Mouse (Mus musculus) C2C12 (cell line): ENCODE results near the gene Efcab6. TPM values are rescaled to one million over a fixed set of nuclear protein-coding genes. Genes with fewer than 3 reads are reported as not detected.

ENCODE experiments used
- H3K27me3 ChIP-seq: one replicate; pipeline ENCODE4 v1.6.1; 2011; ENCODE audit not compliant: control insufficient read depth, insufficient read depth, insufficient read length
- H3K36me3 ChIP-seq: one replicate; pipeline ENCODE4 v1.6.1; 2011; ENCODE audit not compliant: control insufficient read depth, insufficient read depth
- H3K4me3 ChIP-seq: one replicate; pipeline ENCODE4 v1.5.1; 2011; ENCODE audit warnings: mild to moderate bottlenecking, control low read depth; ENCODE audit not compliant: poor library complexity, insufficient read depth, severe bottlenecking
- H3K79me2 ChIP-seq: one replicate; pipeline ENCODE4 v1.6.1; 2011; ENCODE audit not compliant: control insufficient read depth, insufficient read depth
- H3K79me3 ChIP-seq: one replicate; pipeline ENCODE4 v1.6.1; 2011; ENCODE audit warnings: low read depth, control low read depth
- H3ac ChIP-seq: one replicate; pipeline ENCODE3; 2011; ENCODE audit warnings: low read depth; ENCODE audit not compliant: control insufficient read depth, insufficient read length
- CEBPB ChIP-seq: IDR thresholded peaks from one replicate; pipeline ENCODE4 v1.6.1; 2011; ENCODE audit warnings: low read depth, mild to moderate bottlenecking, control low read depth, moderate library complexity
- CTCF ChIP-seq: IDR thresholded peaks from one replicate; pipeline ENCODE4 v1.5.1; 2011; ENCODE audit not compliant: control insufficient read depth, insufficient read depth, insufficient read length
- FOSL1 ChIP-seq: IDR thresholded peaks from one replicate; pipeline ENCODE4 v1.8.0; 2011; ENCODE audit warnings: mild to moderate bottlenecking, low read length; ENCODE audit not compliant: poor library complexity, insufficient read depth, severe bottlenecking
- MAX ChIP-seq: IDR thresholded peaks from one replicate; pipeline ENCODE4 v1.6.1; 2011; ENCODE audit warnings: mild to moderate bottlenecking, control low read depth
- MYOD1 ChIP-seq: IDR thresholded peaks from one replicate; pipeline ENCODE4 v1.6.1; 2011; ENCODE audit warnings: low read depth; ENCODE audit not compliant: control insufficient read depth, insufficient read length
- MYOG ChIP-seq: IDR thresholded peaks from one replicate; pipeline ENCODE4 v1.6.1; 2011; ENCODE audit not compliant: control insufficient read depth, insufficient read length; ENCODE audit errors: extremely low read depth
- USF1 ChIP-seq: IDR thresholded peaks from one replicate; pipeline ENCODE4 v1.6.1; 2011; ENCODE audit warnings: low read depth, mild to moderate bottlenecking, control low read depth, moderate library complexity
- polyA plus RNA-seq: library from polyadenylated mRNA; unstranded; fragments of >200 nt; fragmentation: generic; extraction: Trizol; gene quantifications from one replicate; pipeline ENCODE4 v1.2.1, GENCODE M21; 2012; ENCODE audit warnings: missing spikeins

Efcab6 gene
- polyA plus RNA-seq, 1 experiment = not detected

DNA sequence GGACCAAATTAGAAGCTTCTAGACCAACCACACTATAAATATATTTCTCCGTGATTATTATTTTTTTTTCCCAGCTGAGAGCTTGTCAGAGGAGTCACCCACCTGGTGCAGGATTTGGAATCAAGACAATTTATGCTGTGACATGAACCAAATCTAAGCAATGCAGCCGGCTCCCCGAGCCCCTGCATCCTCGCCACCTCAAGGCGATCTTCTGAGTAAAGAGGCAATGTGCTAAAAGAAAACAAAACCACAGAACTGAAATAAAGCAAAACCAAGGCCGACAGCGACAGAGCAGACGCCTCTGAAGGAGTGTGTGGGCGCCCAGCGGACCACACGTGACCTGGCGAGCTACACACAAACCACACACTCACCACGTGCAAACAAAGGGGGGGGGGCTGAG is 13.5 kb upstream of the Efcab6 start:
- H3K79me2 ChIP-seq = no peaks in the 10 kb centered on the region
- H3K79me3 ChIP-seq = no peaks in the 10 kb centered on the region
- no peak overlapping the region for H3ac ChIP-seq
- TF ChIP-seq FOSL1 (no peak), MYOG (no peak), CEBPB (no peak), MAX (no peak), CTCF (no peak), MYOD1 (no peak), USF1 (no peak)
- no peak overlapping the region for H3K4me3 ChIP-seq
- H3K27me3 ChIP-seq = peaks cover 66% of the 10 kb centered on the region
- no peaks in the 10 kb centered on the region for H3K36me3 ChIP-seq

DNA sequence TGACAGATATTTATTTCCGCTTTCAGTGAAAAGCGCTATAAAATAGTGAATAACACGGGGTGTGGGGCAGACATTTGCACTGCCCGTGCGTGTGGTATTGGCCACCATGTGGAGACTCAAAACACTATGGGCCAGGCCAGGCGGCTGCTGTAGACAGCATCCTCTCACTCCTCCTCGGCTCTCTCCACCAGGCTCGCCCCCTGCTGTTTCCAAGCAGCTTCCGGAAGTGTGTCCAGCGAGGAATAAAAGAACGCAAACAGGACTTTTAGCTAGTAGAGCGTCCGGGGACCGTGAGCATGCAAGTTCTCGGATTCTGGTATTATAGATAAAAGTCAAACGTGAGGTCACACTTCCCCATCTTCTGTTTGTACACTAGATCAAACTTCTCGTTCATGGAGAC is 12.0 kb upstream of the Efcab6 start:
- Histone ChIP-seq H3K27me3 (peaks cover 77% of the 10 kb centered on the region), H3K36me3 (no peaks in the 10 kb centered on the region), H3K4me3 (no peak overlapping the region), H3ac (no peak overlapping the region), H3K79me3 (no peaks in the 10 kb centered on the region), H3K79me2 (no peaks in the 10 kb centered on the region)
- TF ChIP-seq MAX (no peak), MYOG (no peak), CEBPB (no peak), FOSL1 (no peak), USF1 (no peak), CTCF (no peak), MYOD1 (no peak)

DNA sequence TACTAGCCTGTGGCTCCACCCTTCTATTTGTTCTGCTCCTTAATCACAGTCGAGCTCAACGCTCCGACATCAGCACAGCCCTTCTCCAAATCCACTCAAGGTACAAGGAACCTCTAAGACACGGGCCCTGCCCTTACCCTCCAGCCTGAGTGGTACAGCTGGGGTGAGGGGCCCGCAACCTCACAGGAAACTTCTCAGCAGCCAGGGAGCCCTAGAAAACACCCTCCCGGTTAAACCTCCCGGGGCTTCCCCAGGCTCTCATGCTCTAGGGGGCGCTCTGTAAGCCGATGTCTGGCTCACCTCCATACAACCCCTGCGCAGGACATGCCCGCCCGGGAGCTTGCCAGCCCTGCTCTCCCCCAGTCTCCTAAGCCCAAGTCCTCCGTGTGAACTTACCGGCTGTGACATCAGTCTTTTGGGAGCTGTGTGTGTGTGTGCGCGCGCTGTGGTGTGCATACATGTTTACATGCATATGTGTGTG is 9.6 kb upstream of the Efcab6 start:
- peaks cover 72% of the 10 kb centered on the region for H3K27me3 ChIP-seq

DNA sequence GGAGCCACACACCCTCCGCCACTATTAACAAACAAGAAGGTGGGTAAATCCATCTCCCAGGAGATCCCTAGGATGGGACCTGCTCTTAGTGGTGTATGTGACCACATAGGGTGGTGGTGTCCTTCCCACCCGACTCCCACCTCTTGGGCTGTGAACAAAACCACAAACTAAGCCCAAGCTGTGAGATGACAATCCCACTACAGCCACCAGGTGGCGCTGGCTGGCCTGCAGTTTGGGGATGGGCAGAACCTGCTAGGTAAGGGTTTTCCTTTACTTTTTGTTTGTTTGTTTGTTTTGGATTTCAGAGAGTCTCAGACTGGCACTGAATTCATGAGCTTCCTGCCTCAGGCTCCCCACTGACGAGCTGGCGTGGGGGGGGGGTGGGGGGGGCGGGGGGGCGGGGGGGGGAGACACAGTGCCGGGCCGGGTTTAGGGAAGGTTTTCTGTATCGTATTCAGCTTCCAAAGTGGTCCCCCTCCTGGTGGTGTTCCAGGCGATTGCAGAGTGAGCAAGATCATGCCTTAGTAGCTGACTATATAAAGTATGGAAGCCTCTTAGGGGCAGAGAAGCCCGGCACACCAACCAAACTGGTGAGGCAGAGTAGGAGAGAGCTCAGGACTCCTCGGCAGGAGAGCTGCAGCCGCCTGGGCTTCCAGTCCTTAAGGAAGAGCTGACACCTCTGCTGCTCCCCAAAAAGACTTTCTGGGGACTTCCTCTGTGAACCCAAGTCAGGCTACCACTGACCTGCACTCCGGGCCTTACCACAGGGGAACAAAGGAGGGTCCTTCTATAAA is 8.9 kb upstream of the Efcab6 start:
- Histone ChIP-seq H3ac (no peak overlapping the region), H3K36me3 (no peaks in the 10 kb centered on the region), H3K4me3 (no peak overlapping the region), H3K79me2 (no peaks in the 10 kb centered on the region), H3K27me3 (peaks cover 72% of the 10 kb centered on the region), H3K79me3 (no peaks in the 10 kb centered on the region)
- TF ChIP-seq CTCF (peak; percentile 87), MYOD1 (no peak)

More for the DNA sequence above, 9.6 kb upstream of the Efcab6 start:
- Histone ChIP-seq H3K79me2 (no peaks in the 10 kb centered on the region), H3K36me3 (no peaks in the 10 kb centered on the region), H3K4me3 (no peak overlapping the region), H3ac (no peak overlapping the region), H3K79me3 (no peaks in the 10 kb centered on the region)
- TF ChIP-seq FOSL1 (no peak), CEBPB (no peak), MYOG (no peak), USF1 (no peak), CTCF (no peak), MAX (no peak), MYOD1 (no peak)

GRCm38 (mm10) chr15:84073058-84073457 is 7.9 kb upstream of the Efcab6 start:
- H3K36me3 ChIP-seq = no peaks in the 10 kb centered on the region
- TF ChIP-seq CEBPB (no peak), MYOG (no peak), USF1 (no peak), CTCF (no peak), FOSL1 (no peak), MAX (no peak), MYOD1 (no peak)

More at GRCm38 (mm10) chr15:84073058-84073457, 7.9 kb upstream of the Efcab6 start:
- no peaks in the 10 kb centered on the region for H3K79me2 ChIP-seq
- H3K79me3 ChIP-seq = no peaks in the 10 kb centered on the region
- H3K4me3 ChIP-seq = no peak overlapping the region
- peaks cover 77% of the 10 kb centered on the region for H3K27me3 ChIP-seq
- H3ac ChIP-seq = no peak overlapping the region
